Mouse (Mus musculus) lung, postnatal 10 days (tissue): ENCODE results near the gene Slc33a1.

Experiments used
- DNase-seq: peaks from one replicate; pipeline ENCODE4 v3.0.0; 2021

Slc33a1 gene

DNA sequence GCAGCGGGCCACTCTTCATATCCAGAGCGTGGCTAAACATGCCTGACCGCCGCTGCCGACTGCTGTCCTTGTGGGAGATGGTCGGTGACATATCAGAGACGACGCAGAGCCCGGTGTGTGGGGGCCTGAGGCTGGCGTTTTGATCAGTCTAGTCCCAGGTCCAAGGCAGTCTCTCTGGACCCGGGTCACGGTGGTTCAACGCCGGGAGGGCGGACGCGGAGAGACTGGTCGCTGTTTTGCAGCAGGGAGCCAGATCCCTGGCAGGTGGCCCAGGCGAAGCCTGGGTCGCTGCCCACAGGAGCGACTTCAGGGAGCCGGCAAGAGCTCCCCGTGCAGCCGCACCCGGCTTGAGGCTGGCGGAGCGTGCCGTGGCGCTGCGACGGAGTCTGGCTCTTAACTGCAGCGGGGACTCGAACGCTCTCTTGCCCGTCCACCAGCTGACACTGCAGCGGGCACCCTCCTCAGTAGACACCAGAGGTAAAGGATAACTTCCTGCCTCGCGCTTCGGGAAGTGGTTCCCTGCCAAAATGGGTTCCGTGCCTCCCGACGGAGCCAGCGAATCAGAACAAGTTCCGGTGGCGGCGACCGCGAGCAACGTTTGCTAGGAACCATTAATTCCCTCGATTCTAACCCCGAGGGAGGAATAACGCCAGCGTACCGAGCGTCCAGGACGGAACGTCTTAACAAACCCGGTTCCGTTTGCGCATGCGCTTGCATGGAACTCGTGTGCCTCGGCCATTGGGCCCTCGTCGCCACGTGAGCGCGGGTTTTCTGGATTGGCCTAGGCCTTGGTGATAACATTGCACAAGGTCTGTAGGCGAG lies at the start of gene Slc33a1:
Gene Slc33a1 (minus strand): TSS at position 669 of the 822 bp plus-strand sequence.
- peak; percentile 100 for DNase-seq

DNA sequence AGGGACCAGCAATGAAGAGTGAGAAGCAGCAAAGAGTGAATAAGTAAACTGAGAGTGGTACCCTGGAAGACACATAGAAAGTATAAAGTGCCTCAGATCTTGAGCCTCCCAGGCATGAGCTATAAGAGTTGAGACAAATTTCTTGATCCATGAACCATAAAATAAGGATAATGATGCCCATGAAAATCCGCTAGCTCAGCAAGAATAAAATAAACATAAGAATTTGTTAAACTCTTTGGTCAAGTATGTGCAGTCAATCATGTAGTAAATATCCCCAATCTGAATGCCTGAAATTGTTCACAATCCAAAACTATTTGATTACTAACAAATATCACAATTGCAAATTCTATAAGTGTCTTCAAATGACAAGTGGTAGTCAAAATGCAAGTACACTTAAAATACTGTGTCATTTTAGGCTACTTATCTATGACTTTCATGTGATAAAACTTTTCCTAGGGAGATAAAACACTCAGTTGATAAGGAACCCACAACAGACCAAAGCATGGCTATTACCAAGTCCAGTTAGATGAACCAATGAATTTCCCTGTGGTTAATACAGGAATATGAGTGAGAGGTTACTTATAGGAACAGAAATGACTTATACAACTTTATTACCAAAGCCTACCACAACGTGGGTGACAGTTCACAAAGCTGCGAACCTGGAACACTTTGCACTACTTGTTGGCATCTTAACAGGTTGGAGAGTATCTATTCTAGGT lies 24.3 kb upstream of the Slc33a1 start:
- DNase-seq, result no peak

DNA sequence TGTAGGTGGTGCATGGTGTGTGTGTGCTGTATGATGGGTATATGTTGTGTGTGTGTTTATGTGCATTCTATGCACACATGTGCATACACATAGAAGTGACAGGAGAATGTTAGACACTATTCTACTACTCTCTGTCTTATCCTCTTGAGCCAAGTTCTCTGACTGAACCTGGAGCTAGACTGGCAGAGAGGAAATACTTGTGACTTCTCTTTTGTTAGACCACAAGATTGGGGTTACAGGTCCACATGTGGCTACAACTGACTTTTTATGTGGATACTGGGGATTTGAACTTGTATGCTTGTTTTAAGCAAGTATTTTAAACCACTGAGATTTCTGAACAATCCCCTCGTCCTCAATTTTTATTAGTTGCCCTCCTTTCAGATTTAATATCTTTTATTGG lies 22.1 kb upstream of the Slc33a1 start:
- DNase-seq, result no peak

DNA sequence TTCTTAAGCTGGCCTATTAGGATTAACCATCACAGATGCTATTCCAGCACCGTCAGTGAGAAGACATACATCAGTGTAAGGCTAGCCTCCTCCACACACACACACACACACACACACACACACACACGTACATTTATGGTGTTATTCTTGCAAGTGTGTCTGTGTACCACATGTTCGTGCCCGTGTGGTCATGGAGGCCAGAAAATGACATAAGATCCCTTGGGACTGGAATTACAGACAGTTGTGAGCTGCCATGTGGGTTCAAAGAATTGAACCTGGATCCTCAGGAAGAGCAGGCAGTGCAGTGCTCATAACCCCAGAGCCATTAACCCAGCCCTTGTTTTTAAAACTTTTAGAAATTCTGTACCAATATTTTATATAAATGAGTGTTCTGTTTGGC lies 13.3 kb upstream of the Slc33a1 start:
- DNase-seq, result no peak

DNA sequence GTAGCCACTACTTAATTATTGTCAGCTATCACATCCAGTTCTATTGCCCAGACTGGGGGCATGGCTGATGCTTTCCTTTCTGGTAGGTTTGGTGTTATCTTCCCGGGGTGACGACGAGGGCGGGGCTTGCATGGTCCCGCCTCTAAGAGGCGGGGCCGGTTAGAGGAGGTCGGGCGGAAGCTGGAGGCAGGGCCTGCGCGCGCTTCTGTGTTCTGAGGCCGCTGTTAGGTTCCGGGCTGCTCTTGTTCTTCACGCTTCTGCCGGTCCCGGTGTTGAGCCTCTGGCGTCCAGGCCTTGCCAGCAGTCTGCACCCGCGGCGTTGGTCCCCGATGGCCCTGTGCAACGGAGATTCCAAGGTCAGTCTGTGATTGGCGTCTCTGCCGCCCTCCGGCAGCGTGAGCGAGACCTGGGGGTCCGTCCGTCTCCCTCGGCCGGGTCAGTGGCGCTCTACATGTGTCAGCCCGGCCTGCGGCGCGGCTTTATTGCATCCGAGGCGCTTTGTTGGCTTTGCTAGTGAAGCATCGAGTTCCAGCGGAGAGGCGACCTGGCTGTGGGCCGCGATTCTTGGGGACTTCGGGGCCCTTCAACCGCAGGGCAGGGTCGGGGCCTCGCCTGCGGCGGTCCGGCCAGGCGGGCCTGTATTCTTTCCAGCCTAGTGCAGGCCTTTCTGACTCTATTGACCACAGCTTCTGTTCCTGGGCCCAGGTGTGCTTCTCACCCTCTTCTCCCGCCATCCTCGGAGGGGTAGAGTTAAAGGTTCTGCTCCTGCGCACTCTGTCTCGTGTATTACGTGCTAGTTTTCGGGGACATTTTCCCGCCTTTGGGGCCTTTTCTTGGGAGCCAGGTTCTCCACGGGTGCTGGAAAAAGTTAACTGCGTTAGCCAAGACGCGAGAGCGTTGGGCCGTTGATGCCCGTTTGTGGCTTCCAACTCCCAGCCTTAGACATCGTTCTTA lies 11.7 kb upstream of the Slc33a1 start, which contains the start of gene Gmps:
Gene Gmps (plus strand): TSS at position 152 of the 954 bp plus-strand sequence.
- peak; percentile 96 for DNase-seq

DNA sequence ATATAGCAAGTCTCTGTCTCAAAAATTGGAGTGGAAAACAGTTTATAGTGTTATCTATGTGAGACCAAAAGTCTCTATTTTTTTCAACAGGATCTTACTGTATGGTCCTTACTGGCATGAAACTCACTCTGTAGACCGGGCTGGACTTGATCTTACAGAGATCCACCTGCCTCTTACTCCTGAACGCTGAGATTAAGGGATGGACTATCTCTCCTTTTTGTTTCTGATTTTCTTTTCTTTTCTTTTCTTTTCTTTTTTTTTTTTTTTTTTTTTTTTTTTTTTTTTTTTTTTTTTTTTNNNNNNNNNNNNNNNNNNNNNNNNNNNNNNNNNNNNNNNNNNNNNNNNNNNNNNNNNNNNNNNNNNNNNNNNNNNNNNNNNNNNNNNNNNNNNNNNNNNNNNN lies 1.4 kb upstream of the Slc33a1 start:
- no peak for DNase-seq

DNA sequence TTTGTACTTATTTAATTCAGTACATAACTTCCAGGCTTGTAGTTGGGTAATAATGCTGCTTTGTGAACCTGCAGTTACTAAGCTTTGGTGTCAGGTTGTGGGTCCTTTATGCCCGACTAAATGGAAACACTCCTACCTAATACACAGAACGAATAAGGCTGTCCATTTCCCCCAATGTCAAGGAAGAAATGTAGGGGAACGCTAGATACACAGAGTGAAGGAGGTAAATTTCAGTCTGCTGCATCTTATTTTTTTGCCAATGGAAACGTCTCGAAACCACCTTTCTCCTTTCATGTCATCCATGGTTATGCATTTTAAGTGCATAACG lies 318 bp upstream of the Slc33a1 start:
- no peak for DNase-seq

DNA sequence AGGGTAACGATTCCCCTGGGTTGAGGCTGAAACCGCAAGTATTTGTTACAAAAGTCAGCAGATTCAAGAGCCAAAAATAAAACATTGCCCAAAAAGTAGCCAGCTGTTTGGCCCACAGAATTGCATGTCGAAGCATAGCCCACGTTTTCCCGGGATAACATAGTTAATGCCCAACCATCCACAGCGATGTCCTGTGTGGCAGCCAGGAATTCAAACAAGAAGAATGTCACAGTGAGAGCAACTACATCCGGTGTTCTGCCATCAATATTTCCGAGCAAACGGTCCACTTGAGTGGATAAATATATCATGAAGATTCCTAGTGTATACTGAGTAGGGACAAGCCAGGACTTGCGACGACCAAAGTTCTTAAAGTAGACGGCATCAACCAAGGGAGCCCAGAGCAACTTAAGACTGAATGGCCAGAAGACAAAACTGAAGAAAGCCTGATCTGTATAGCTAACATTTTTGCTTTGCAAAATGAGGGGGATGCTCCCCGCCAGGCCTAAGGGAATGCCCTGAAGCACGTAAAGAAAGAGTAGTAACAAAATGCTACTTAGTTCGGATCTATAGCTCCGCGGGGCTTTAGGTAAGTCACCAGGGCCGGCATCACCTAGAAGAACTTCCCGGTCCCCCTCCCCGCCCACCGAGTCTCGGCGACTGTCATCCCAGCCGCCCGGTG lies 1.0 kb downstream of the Slc33a1 start:
- DNase-seq, result peak; percentile 8

DNA sequence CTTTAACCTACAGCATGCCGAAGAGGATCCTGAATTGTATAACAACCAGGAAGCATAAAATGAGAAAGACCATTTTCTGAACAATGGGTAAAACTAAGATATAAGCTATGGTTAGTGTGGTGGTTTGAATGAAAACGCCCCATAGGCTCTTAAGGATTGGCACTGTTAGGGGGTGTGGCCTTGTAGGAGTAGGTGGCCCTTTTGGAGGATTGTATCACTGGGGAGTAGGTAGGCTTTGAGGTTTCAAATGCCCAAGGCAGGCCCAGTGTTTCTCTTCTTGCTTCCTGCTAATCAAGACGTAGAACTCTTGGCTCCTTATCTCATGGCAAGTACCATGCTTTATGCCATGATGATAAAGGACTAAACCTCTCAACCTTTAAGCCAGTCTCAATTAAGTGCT lies 14.7 kb downstream of the Slc33a1 start:
- DNase-seq, result no peak

DNA sequence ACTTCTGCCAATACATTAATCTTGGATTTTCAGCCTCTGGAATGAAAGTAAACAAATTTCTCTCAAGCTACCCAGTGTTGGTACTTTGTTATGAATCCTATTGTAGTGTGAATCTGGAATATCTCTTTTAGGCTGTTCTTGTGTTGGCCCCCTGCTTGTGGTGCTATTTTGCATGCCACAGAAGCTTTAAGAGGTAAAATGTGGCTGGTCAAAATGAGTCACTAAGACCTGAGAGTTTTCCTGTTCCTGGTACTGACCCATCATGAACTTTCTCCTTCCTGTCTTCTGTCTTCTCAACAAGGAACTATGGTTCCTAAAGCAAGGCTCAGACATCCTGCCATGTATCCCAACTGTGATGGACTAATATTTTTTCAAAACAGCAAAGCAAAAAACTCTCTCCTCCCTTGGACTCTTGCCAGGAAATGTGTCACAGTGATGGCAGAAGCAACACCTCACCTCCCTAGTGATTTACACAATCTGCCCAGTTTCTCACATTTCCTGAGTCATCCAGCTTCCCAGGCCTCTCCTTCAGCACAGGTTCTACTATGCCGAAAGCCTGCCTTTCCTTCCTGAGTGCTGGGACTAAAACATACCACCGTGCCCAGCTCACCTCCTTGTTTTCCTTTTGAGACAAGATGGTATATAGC lies 23.2 kb downstream of the Slc33a1 start:
- DNase-seq, result peak; percentile 2

DNA sequence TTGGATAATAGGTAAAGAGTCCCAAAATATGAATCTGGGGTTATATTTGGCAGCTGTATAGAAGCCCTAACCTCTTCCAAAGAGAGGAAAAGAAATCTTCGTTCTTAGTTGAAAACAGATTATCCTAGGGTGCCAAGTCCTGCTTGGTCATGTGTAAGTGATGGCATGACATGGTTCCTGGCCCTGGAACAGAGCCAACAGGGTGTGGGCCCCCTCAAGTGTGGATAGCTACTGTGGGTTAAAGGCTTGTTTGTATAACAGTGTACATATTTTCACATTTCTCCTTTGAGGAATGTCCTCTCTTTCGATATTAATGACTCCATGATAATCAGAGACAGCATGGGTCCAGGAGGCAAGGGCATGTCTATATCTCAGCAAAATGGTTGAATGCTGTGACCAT lies 25.6 kb downstream of the Slc33a1 start:
- DNase-seq, result no peak

DNA sequence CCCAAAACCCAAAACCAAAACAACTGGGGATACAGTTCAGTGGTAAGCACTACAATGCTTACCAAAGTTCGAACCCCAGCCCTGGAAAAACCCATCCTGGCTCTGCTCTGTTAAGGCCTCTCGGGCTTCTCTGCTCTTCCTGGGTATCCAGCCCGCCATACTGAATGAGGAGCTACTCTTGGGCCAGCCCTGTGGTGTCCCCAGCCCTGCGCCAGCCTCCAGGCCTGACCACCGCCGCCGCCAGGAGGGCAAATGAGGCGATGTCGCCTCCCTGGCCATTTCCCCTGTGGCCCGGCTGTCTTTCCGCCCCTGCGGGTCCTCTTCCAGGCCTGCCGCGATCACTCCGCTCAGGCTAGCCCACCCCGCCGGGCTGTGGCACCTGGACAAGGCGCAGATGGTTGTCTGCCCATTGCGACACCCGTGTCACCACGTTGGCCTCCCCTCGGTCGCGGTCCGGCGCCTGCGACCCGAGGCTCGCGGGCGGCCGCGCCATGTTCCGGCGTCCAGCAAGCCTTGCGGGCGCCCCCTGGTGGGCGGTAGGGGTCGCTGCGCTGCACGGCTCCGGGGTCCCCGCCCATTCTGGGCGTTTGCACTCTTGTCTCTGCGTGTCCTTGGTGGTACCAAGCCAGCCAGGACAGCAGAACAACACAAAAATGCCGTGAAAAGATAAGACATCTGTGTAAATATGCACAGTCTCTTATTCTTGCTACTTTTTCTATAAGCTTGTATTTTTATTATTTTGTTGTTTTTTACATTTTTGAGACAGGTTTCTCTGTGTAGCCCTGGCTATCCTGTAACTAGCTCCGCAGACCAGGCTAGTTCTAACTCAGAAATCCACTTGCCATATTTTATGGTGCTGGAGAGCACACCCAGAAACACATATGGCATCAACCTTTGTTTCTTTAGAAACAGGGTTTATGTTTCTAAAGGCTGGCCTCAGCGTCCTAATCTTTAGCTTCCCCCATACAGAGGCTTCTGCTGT lies 35.4 kb downstream of the Slc33a1 start, which contains the start of gene E130311K13Rik:
Gene E130311K13Rik (minus strand): TSS at position 595 of the 982 bp plus-strand sequence.
- peak; percentile 93 for DNase-seq

DNA sequence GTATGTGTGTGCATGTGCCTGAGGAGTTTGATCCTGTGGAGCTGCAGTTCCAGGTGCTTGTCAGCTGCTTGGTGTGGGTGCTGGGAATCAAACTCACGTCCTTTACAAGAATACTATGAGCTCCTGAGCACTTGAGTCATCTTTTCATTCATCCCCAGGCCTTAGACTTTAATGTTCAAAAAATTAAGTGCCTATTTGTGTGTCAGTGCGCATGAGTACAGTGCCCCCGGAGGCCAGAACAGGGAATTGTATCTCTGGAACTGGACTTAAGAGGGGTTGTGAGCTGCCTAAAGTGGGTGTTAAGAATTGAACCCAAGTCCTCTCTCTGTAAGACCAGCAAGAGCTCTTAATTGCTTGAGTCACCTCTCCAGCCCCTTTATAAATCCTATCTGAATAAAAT lies 44.9 kb downstream of the Slc33a1 start:
- peak; percentile 31 for DNase-seq

DNA sequence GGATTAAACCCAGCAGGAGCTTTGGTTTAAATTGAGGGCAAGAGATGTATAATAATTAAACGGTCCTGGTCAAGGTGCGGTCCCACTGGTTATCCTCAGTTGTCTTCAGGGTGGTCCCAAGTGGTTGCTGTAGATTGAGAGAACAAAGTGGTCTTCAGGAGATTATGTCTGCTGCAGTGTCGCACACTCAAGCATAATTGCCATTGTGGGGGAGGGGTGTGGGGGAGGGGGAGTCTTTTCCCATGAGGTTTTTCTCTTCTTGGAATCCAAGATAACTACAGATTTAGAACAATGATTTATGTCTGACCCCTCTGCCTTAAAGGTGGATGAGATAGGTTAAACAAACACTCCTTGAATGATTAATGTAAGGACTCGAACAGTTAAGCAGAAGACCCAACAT lies 54.3 kb downstream of the Slc33a1 start:
- no peak for DNase-seq

DNA sequence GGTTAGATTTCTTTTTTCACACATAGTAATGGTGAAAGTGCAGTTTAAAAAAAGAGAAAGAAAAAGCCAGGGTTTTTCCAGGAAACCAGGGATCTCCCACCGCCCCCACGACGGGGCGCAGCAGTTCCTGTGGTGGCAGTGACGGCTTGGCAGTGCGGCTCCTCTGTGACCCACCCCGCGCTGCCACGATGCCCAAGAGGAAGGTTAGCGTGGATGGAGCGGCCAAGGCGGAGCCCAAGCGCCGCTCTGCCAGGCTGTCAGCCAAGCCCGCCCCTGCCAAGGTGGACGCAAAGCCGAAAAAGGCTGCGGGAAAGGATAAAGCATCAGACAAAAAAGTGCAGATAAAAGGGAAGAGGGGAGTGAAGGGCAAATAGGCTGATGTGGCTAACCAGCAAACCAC lies 59.3 kb downstream of the Slc33a1 start:
- DNase-seq, result peak; percentile 5

DNA sequence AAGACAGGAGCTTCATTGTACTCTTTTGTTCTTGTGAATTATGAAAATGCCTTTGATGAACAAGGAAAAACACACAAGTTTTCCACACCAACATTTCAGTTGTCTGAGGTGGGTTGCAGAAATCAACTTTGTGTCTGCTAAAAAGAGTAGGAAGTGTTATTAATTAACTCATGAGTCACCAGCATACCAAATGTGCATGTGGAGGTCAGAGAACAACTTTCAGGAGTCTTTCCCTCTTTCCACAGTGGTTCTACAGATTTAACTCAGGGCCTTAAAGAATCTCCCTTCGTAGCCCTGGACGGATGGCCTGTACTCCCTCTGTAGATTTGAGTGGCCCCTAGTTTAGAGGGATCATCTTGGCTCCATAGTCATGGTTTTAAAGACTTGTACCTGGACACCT lies 60.4 kb downstream of the Slc33a1 start:
- DNase-seq, result no peak

DNA sequence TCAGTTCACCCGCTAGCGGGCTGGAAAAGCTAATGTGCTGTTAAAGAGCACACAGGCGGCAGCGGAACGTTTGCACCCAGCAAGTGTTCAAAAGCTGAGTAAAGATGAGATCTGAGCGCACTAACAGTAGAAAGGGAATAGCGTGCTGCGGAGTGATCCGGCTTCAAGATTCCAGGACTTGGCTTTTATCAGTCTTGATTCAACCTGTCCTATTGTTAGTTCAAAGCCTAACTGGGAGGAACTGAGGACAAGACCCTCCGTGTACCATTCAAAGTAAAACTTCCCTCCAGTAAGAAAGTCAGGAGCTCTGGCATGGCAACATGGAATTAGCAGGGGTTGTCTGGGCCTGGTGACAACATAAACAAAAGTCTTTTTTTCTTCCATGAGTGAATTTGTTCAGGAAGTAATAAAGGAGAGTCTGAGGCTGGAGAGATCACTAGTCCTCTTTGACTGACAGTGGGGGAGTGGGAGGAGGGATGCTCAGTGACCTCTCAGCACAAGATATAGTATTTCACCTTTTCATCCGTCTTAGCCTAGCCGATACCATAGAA lies 64.5 kb downstream of the Slc33a1 start:
- no peak for DNase-seq

DNA sequence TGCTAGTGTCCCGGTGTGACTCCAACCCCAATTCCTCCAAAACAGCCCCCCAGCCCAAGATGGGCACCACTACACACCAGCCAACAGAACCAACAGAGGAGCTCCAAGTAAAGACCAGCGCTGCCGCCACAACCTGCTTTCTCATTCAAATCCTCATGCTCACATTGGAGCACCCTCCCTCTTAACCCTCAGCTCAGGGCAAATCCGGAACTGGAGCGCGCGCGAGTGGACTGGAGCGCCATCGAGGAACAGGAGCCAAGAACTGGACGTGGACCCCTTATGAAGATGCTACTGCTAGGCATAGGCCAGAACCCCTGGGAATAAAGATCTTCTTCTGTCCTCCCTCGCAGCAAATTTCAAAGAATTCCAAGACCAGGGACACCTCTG lies 65.3 kb downstream of the Slc33a1 start, which contains the start of gene Plch1:
Gene Plch1 (minus strand): TSS at position 164 of the 387 bp plus-strand sequence.
- peak; percentile 56 for DNase-seq

DNA sequence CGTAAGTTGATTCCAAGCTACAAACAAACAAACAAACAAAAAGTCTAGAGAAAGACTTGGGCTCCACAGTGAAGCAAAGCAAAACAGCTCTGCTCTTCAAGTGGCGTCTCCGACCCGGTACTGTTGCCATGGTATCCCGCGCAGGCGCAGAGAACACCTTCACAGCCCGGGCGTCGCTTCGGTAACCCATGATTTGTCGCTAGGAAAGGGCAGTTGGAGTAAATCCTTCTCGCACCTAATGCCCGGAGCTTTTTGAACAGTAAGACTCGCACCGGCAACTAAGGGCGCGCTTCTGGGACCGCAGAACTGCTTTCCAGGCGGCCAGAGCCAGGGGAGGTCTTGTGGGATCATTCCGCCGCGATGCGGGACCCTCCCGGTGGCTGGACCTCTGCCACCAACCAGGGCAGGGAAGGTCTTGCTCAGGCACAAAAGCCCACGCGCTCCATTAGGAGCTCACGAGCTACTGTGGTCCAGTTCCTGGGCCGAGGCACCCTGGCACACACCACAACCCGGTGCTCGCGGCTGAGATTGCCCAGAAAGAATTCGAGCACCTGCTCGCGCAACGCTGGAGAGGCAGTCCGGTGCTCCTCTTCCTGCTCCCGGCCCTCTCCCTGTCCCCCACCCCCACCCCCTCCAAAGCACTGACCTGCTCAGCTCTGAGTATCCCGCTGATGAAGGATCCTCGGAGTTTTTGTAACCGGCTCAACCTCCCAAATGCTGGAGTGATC lies 65.8 kb downstream of the Slc33a1 start:
- peak; percentile 78 for DNase-seq

DNA sequence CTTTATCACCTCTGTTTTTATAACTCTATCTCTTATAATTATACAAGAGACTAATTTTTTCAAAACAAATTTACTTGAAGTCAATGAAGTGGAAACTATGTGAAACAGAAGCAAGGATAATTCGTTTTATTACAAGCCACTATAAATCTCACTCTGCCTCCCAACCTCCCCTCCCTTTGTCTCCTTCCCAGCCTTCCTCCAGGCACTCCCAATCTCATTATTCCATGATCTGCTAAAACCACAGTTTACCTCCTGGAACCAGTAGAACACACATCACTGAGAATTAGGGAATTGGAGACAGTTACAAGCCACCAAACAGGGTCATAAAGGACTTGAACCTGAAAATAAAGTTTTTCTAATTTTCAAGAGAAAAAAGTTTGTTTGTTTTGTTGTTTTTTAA lies 67.4 kb downstream of the Slc33a1 start:
- DNase-seq, result no peak
